Mouse (Mus musculus) cerebellum, adult 2 months (tissue): Measurements from ENCODE around the gene Dcdc2c. TPM values are rescaled to one million over a fixed set of nuclear protein-coding genes. Genes with fewer than 3 reads are reported as not detected.

ENCODE experiments used
- DNase-seq, 2 experiments: peaks; one replicate each; pipeline ENCODE4 v3.0.0; 2021
- H3K27ac ChIP-seq: fragments of 200-500 bp; 2 replicates; pipeline ENCODE4 v1.5.1; 2012; ENCODE audit warnings: low read length, control low read depth, inconsistent platforms; ENCODE audit not compliant: insufficient read depth
- H3K27me3 ChIP-seq: fragments of 200-500 bp; 2 replicates; pipeline ENCODE4 v1.6.1; 2012; ENCODE audit warnings: inconsistent platforms, mild to moderate bottlenecking, low read length, moderate library complexity; ENCODE audit not compliant: control insufficient read depth, insufficient read depth
- H3K4me1 ChIP-seq: fragments of 200-500 bp; 2 replicates; pipeline ENCODE4 v1.6.1; 2011; ENCODE audit warnings: low read length; ENCODE audit not compliant: control insufficient read depth, insufficient read depth
- H3K4me3 ChIP-seq: fragments of 200-500 bp; replicated peaks from 2 replicates; pipeline ENCODE3; 2011; ENCODE audit warnings: mild to moderate bottlenecking, low read depth, low read length, control low read depth; ENCODE audit not compliant: insufficient read depth
- CTCF ChIP-seq: fragments of 200-500 bp; IDR thresholded peaks from 2 replicates; pipeline ENCODE4 v1.5.1; 2011; ENCODE audit warnings: low read depth, mild to moderate bottlenecking, control low read depth, low read length, moderate library complexity, borderline replicate concordance; ENCODE audit not compliant: insufficient read depth
- POLR2A ChIP-seq: fragments of 200-500 bp; IDR thresholded peaks from 2 replicates; pipeline ENCODE4 v1.6.1; 2011; ENCODE audit warnings: low read length, control low read depth, borderline replicate concordance; ENCODE audit not compliant: insufficient read depth
- WGBS: fragments of 180-500 bp; shearing (Covaris S2); methylation state at CpG from one replicate; pipeline ENCODE4 v1.1.7; 2018; 5-methylcytosine and 5-hydroxymethylcytosine counted together
- polyA plus RNA-seq: library from polyadenylated mRNA; depleted of rRNA; stranded (reverse); fragments of >200 nt; gene quantifications from 2 replicates; pipeline ENCODE4 v1.2.3, GENCODE M21; 2012; rRNA removed

Gene Dcdc2c
- polyA plus RNA-seq, 1 experiment, result not detected

- Histone ChIP-seq H3K4me3 (no peak overlapping the region), H3K4me1 (no peaks in the 10 kb centered on the region), H3K27me3 (no peaks in the 10 kb centered on the region), H3K27ac (no peak overlapping the region)
- no peak for DNase-seq
- no peak for TF ChIP-seq CTCF
- no peak for TF ChIP-seq POLR2A
- 91% methylated on average over 3 of the region's 3 CpGs for WGBS
Observed at GRCm38 (mm10) chr12:28432729-28433067, 119.5 kb downstream of the Dcdc2c start.

DNA sequence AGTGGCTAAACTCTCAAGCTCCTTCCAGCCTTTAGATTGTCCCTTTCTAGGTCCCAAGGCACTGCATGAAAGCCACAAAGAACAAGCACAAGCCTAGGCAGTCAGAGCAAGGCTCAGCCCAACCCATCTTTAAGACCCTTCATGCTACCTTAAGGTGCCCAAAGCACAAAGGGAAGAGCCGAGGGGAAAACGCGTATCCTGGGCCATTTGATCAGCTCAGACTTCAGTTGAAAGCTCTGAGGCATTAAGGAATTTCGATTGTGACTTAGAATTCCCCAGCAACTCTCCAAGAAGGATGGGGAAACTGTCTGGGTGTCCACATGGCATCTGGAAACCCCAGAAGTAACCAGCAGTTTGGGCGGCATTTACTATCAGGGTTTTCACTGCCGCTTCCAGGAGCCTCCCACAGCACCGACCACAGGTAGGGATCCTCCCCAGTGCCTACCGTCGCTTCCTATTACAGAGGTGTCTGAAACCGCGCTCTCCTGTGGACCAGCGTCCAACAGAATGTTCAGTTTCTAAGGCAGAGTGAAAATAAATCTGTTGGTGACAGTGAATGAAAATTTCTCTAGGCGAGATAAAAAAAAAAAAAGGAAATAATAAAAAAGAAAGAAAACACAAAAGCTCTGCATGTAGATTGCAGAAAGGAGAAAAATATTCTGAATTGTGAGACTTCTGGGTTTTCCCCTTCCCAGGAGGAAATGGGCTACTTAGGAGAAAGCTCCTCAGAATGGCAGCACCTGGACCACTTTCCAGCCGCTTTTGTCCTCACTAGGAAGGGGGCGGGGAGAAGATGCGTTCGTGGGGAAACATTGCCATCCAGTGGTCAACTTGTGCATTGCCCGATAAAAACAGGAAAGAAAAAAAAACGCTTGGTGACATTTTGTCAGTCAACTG, 120.1 kb downstream of the Dcdc2c start:
- peak; percentile 40 to 61 for DNase-seq
- 9% methylated on average over 19 of the region's 19 CpGs for WGBS

GRCm38 (mm10) chr12:28429856-28430255, 122.3 kb downstream of the Dcdc2c start:
- H3K27me3 ChIP-seq, result no peaks in the 10 kb centered on the region
- no peaks in the 10 kb centered on the region for H3K4me1 ChIP-seq
- no peak for DNase-seq
- TF ChIP-seq CTCF, result no peak
- no peak for TF ChIP-seq POLR2A
- WGBS, result 98% methylated on average over 5 of the region's 5 CpGs
- no peak overlapping the region for H3K4me3 ChIP-seq
- no peak overlapping the region for H3K27ac ChIP-seq

More for the DNA sequence above, 120.1 kb downstream of the Dcdc2c start:
- Histone ChIP-seq H3K27ac (no peak overlapping the region), H3K4me3 (peak overlapping the region; percentile 42), H3K4me1 (no peaks in the 10 kb centered on the region), H3K27me3 (no peaks in the 10 kb centered on the region)
- TF ChIP-seq POLR2A (no peak), CTCF (peak; percentile 83)

GRCm38 (mm10) chr12:28416957-28417356, 135.2 kb downstream of the Dcdc2c start:
- Histone ChIP-seq H3K27ac (no peak overlapping the region), H3K4me1 (no peaks in the 10 kb centered on the region), H3K4me3 (no peak overlapping the region), H3K27me3 (no peaks in the 10 kb centered on the region)
- no peak for TF ChIP-seq CTCF
- WGBS, result 27% methylated on average over 4 of the region's 4 CpGs
- DNase-seq, result no peak

- DNase-seq, result no peak
- Histone ChIP-seq H3K4me3 (no peak overlapping the region), H3K27me3 (no peaks in the 10 kb centered on the region), H3K4me1 (no peaks in the 10 kb centered on the region), H3K27ac (no peak overlapping the region)
- no peak for TF ChIP-seq POLR2A
- no peak for TF ChIP-seq CTCF
- WGBS, result 88% methylated on average over 10 of the region's 10 CpGs
Observed at GRCm38 (mm10) chr12:28407656-28408405, 144.4 kb downstream of the Dcdc2c start.

- no peak for DNase-seq
- Histone ChIP-seq H3K27me3 (no peaks in the 10 kb centered on the region), H3K4me1 (no peaks in the 10 kb centered on the region), H3K4me3 (no peak overlapping the region), H3K27ac (no peak overlapping the region)
- TF ChIP-seq POLR2A (no peak), CTCF (no peak)
- 88% methylated on average over 4 of the region's 4 CpGs for WGBS
Observed at GRCm38 (mm10) chr12:28402256-28402655, 149.9 kb downstream of the Dcdc2c start.

GRCm38 (mm10) chr12:28401372-28401771, 150.8 kb downstream of the Dcdc2c start:
- H3K27me3 ChIP-seq, result no peaks in the 10 kb centered on the region
- no peak for DNase-seq
- TF ChIP-seq POLR2A (no peak), CTCF (no peak)
- H3K27ac ChIP-seq, result no peak overlapping the region
- no peak overlapping the region for H3K4me3 ChIP-seq
- H3K4me1 ChIP-seq, result no peaks in the 10 kb centered on the region
- WGBS, result 72% methylated on average over 5 of the region's 5 CpGs

DNA sequence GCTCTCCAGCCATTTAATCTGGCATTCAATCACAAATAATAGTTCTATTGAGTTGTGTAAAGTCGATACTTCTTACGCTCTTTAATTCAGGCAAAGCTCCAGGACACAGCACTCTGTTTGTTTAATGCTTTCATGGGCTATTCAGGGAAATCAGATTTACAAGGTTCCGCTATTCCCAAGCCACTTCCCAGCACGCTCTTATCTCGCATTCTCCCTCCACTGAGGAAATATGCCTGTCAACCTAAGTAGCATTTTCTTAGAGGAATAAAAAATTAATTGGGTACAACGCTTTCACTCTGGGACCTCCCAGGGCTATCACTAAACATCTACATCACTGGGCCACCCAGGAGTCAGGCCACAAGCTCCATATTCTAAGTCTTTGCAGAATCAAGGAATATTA, 160.1 kb downstream of the Dcdc2c start:
- Histone ChIP-seq H3K27ac (no peak overlapping the region), H3K27me3 (no peaks in the 10 kb centered on the region), H3K4me3 (no peak overlapping the region), H3K4me1 (no peaks in the 10 kb centered on the region)
- no peak for TF ChIP-seq POLR2A
- TF ChIP-seq CTCF, result no peak
- WGBS, result 23% methylated on average over 6 of the region's 6 CpGs
- DNase-seq, result no peak

Other genes with a start within 250 kb of the Dcdc2c start
- gene Allc, start 30.1 kb upstream of the Dcdc2c start, polyA plus RNA-seq, result not detected in 2 replicates
- gene Colec11, start 71.0 kb upstream of the Dcdc2c start, polyA plus RNA-seq, result 0.79 and 1.0 TPM in 2 replicates
- 299 and 310 TPM in 2 replicates for gene Rps7, start 83.6 kb upstream of the Dcdc2c start, polyA plus RNA-seq
- gene Rnaseh1, start 97.2 kb upstream of the Dcdc2c start, polyA plus RNA-seq, result 17.5 and 19.6 TPM in 2 replicates
- 60.5 and 67.3 TPM in 2 replicates for gene Adi1, start 122.8 kb upstream of the Dcdc2c start, polyA plus RNA-seq
- gene Trappc12, start 198.1 kb upstream of the Dcdc2c start, polyA plus RNA-seq, result 49.4 and 50.8 TPM in 2 replicates
- 40.6 and 42.2 TPM in 2 replicates for gene Eipr1, start 199.4 kb upstream of the Dcdc2c start, polyA plus RNA-seq